Mouse (Mus musculus) erythroid progenitor cell, adult 5-6 weeks (primary cell): Measurements from ENCODE around the gene Mapkapk2. TPM values are rescaled to one million over a fixed set of nuclear protein-coding genes. Genes with fewer than 3 reads are reported as not detected.
A peak's percentile ranks its signal among the peaks of the same experiment; 100 is the strongest.
"Not testable (repeated sequence)": the region's sequence is repeated elsewhere in the genome, so short reads cannot be mapped to it uniquely, and the experiment has no call there.

ENCODE experiments used
- ATAC-seq: replicated peaks from 2 replicates; pipeline ENCODE4 v1.8.0; 2016; ENCODE audit warnings: moderate number of reproducible peaks, mild to moderate bottlenecking, moderate TSS enrichment, inconsistent platforms; ENCODE audit not compliant: poor library complexity, low FRiP score, severe bottlenecking
- total RNA-seq, 2 experiments: library from RNA; stranded (forward) in 1 of 2; stranded (reverse) in 1 of 2; fragments of 150-400 nt in 1 of 2; fragments of 186-747, 209-891 nt in 1 of 2; gene quantifications; 2 replicates each; pipeline versions ENCODE4 v1.2.3 to v1.2.4; 2015 to 2017; ENCODE audit warnings: low replicate concordance in 2 of 2

Mapkapk2 gene
- 30.3 and 36.9 TPM in 2 replicates for total RNA-seq (2015; ENCODE audit: low replicate concordance)
- 16.0 and 23.2 TPM in 2 replicates for total RNA-seq (2017; ENCODE audit: low replicate concordance)

GRCm38 (mm10) chr1:131097700-131098094, at the start of gene Mapkapk2:
Gene Mapkapk2, minus strand, starts transcription at chr1:131097826.
- ATAC-seq = peak; percentile 97

- ATAC-seq = no peak
Observed at GRCm38 (mm10) chr1:131146181-131146614, 48.6 kb upstream of the Mapkapk2 start.

GRCm38 (mm10) chr1:131145222-131145621, 47.6 kb upstream of the Mapkapk2 start:
- ATAC-seq = not testable (repeated sequence)

GRCm38 (mm10) chr1:131142472-131142871, 44.8 kb upstream of the Mapkapk2 start:
- no peak for ATAC-seq

- ATAC-seq = no peak
Observed at GRCm38 (mm10) chr1:131141449-131141848, 43.8 kb upstream of the Mapkapk2 start.

- ATAC-seq = no peak
Observed at GRCm38 (mm10) chr1:131139102-131140095, 41.8 kb upstream of the Mapkapk2 start.

- peak; percentile 78 for ATAC-seq
Observed at GRCm38 (mm10) chr1:131138191-131139016, 40.8 kb upstream of the Mapkapk2 start, which contains the start of gene Dyrk3. Gene Dyrk3, minus strand, starts transcription at chr1:131138340.

GRCm38 (mm10) chr1:131137717-131138118, 40.1 kb upstream of the Mapkapk2 start:
- ATAC-seq = peak; percentile 27

- ATAC-seq = no peak
Observed at GRCm38 (mm10) chr1:131137111-131137510, 39.5 kb upstream of the Mapkapk2 start.

GRCm38 (mm10) chr1:131135960-131136629, 38.5 kb upstream of the Mapkapk2 start:
- ATAC-seq = peak; percentile 47

GRCm38 (mm10) chr1:131134942-131135522, 37.4 kb upstream of the Mapkapk2 start:
- ATAC-seq = no peak

GRCm38 (mm10) chr1:131134231-131134630, 36.6 kb upstream of the Mapkapk2 start:
- ATAC-seq = no peak

GRCm38 (mm10) chr1:131125987-131126744, 28.5 kb upstream of the Mapkapk2 start:
- peak; percentile 88 for ATAC-seq

- ATAC-seq = no peak
Observed at GRCm38 (mm10) chr1:131123522-131124265, 26.1 kb upstream of the Mapkapk2 start.

GRCm38 (mm10) chr1:131121987-131122386, 24.4 kb upstream of the Mapkapk2 start:
- ATAC-seq = no peak

GRCm38 (mm10) chr1:131119026-131119425, 21.4 kb upstream of the Mapkapk2 start:
- ATAC-seq = peak; percentile 88

- ATAC-seq = no peak
Observed at GRCm38 (mm10) chr1:131118530-131118929, 20.9 kb upstream of the Mapkapk2 start.
